Mouse (Mus musculus) liver (tissue): ENCODE measurements around the gene Ttc41.

Source experiments
- DNase-seq: peaks from one replicate; pipeline ENCODE4 v3.0.0-alpha.2; 2020; ENCODE audit warnings: mixed read lengths

The Ttc41 gene

GRCm38 (mm10) chr10:86757724-86758123 lies 52.1 kb downstream of the Ttc41 start:
- DNase-seq = no peak

GRCm38 (mm10) chr10:86758211-86758610 lies 52.6 kb downstream of the Ttc41 start:
- no peak for DNase-seq

- no peak for DNase-seq
These were observed 55.6 kb downstream of the Ttc41 start for GRCm38 (mm10) chr10:86761236-86761635.

- no peak for DNase-seq
These were observed 56.2 kb downstream of the Ttc41 start for GRCm38 (mm10) chr10:86761722-86762383.

GRCm38 (mm10) chr10:86762384-86762730 lies 56.7 kb downstream of the Ttc41 start:
- no peak for DNase-seq

- DNase-seq = no peak
These were observed 58.1 kb downstream of the Ttc41 start, which contains the start of gene Gm49358 for GRCm38 (mm10) chr10:86763672-86764071. Gene Gm49358 (plus strand): TSS chr10:86763972.

GRCm38 (mm10) chr10:86765344-86765966 lies 59.8 kb downstream of the Ttc41 start:
- no peak for DNase-seq

- DNase-seq = no peak
These were observed 63.6 kb downstream of the Ttc41 start for GRCm38 (mm10) chr10:86769216-86769615.

- no peak for DNase-seq
These were observed 64.2 kb downstream of the Ttc41 start for GRCm38 (mm10) chr10:86769797-86770196.

- no peak for DNase-seq
These were observed 66.1 kb downstream of the Ttc41 start for GRCm38 (mm10) chr10:86771701-86772100.

- no peak for DNase-seq
These were observed 66.6 kb downstream of the Ttc41 start for GRCm38 (mm10) chr10:86772231-86772631.

- no peak for DNase-seq
These were observed 67.7 kb downstream of the Ttc41 start for GRCm38 (mm10) chr10:86773360-86773759.

GRCm38 (mm10) chr10:86776281-86776680 lies 70.7 kb downstream of the Ttc41 start:
- DNase-seq = no peak

GRCm38 (mm10) chr10:86777614-86778319 lies 72.2 kb downstream of the Ttc41 start:
- DNase-seq = no peak

- DNase-seq = peak; percentile 98
These were observed 72.9 kb downstream of the Ttc41 start, which contains the start of gene Nt5dc3 for GRCm38 (mm10) chr10:86778398-86779116. Gene Nt5dc3 (plus strand): TSS chr10:86779005.

GRCm38 (mm10) chr10:86779117-86779755 lies 73.6 kb downstream of the Ttc41 start:
- peak; percentile 52 for DNase-seq

GRCm38 (mm10) chr10:86779816-86780500 lies 74.3 kb downstream of the Ttc41 start:
- no peak for DNase-seq

GRCm38 (mm10) chr10:86781641-86782040 lies 76.0 kb downstream of the Ttc41 start:
- no peak for DNase-seq

- no peak for DNase-seq
These were observed 77.0 kb downstream of the Ttc41 start for GRCm38 (mm10) chr10:86782656-86783055.

- no peak for DNase-seq
These were observed 78.0 kb downstream of the Ttc41 start for GRCm38 (mm10) chr10:86783561-86783960.

- DNase-seq = no peak
These were observed 78.6 kb downstream of the Ttc41 start for GRCm38 (mm10) chr10:86784126-86784675.

GRCm38 (mm10) chr10:86785396-86785795 lies 79.8 kb downstream of the Ttc41 start:
- no peak for DNase-seq
